Mouse (Mus musculus): ENCODE data around the gene Cxcl13.

Gene Cxcl13

GRCm38 (mm10) chr5:95991339-95992292 is 34.9 kb downstream of the Cxcl13 start:
- DNase-seq = no peak

GRCm38 (mm10) chr5:95997276-95997675 is 40.5 kb downstream of the Cxcl13 start:
- DNase-seq = no peak

GRCm38 (mm10) chr5:96003348-96003747 is 46.6 kb downstream of the Cxcl13 start:
- no peak for DNase-seq

- DNase-seq = no peak
Measured at GRCm38 (mm10) chr5:96008274-96008842, 51.6 kb downstream of the Cxcl13 start.

GRCm38 (mm10) chr5:96009076-96009475 is 52.3 kb downstream of the Cxcl13 start:
- DNase-seq = peak; percentile 23 to 33
